Mouse (Mus musculus): Measurements from ENCODE around the gene Fabp3. TPM values are rescaled to one million over a fixed set of nuclear protein-coding genes. Genes with fewer than 3 reads are reported as not detected.

The Fabp3 gene
- total and polyA plus RNA-seq, 3 experiments = 5,566 to 6,657 (median 6,234) TPM

DNA sequence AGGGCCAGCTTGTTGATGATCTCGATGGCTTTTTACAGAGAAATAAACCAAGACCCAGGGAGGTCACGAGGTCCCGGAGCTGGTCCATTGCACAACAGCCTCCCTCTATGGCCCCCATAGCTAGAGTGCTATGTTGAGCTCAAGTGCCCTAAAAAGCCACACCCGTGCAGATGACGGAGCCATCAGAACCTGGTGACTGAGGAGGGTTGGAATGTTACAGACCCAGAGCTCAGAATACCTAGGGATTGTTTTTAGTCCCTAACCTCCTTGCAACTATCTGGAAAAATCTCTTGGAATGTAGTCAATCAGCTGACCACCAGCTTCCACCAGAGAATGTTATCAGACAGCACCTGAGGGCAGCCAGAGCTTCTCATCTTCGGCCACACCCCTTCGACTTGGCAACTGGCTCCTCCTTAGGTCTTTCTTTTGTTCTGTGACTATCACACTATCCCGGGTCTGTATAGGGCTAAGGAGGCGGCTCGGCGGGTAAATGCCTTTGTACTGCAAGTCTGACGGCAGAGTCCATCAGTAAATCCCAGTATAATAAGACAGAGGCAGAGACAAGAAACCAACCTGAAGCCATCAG lies 6.0 kb upstream of the Fabp3 start:
- no peaks in the 10 kb centered on the region for H3K27me3 ChIP-seq (ENCODE audit: control insufficient read depth, insufficient read depth, low read length)
- peaks cover 4% of the 10 kb centered on the region; the same call in 1 of the 2 replicates for H3K4me1 ChIP-seq (ENCODE audit: control insufficient read depth, insufficient read depth, low read length)
- intact Hi-C loops (cut with DNase I) = no loop called here
- H3K9ac ChIP-seq (ENCODE audit: low read depth, low read length) = no peak overlapping the region
- TF ChIP-seq EP300 (IDR thresholded peaks at IDR 0.05; ENCODE audit: insufficient read depth, low read depth, low read length) (no peak), POLR2A (IDR thresholded peaks at IDR 0.05; ENCODE audit: insufficient read depth, low read depth, low read length) (no peak), CTCF (IDR thresholded peaks at IDR 0.05) (no peak)
- no peak overlapping the region for H3K27ac ChIP-seq
- DNase-seq = no peak
- H3K36me3 ChIP-seq (ENCODE audit: control insufficient read depth, insufficient read depth, low read length) = no peaks in the 10 kb centered on the region
- H3K79me2 ChIP-seq (replicated peaks; ENCODE audit: control insufficient read depth, insufficient read depth, low read length) = no peaks in the 10 kb centered on the region
- WGBS = 61% methylated on average over 12 of the region's 12 CpGs
- no peak overlapping the region for H3K4me3 ChIP-seq

DNA sequence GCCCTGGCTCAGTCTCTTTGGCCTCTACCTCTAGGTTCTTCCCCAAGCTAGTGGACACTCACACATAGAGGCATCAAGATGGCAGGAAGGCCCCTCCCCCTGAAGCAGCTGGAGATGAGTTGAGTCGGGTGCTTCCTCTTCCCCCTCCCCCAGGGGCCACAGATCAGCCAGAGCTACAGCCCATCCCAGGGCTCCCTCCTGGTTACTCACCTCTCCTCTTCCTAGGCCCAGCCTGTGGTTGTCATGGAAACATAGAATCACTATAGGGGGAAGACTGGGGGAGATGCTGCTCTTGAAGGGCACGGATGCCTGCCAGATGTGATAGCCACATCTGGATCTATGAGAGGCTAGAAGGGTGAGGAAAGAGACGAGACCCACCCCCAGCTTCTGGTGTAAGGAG lies 3.6 kb upstream of the Fabp3 start:
- TF ChIP-seq CTCF (IDR thresholded peaks at IDR 0.05) (no peak), EP300 (IDR thresholded peaks at IDR 0.05; ENCODE audit: insufficient read depth, low read depth, low read length) (no peak), POLR2A (IDR thresholded peaks at IDR 0.05; ENCODE audit: insufficient read depth, low read depth, low read length) (no peak)
- Histone ChIP-seq H3K9ac (ENCODE audit: low read depth, low read length) (no peak overlapping the region), H3K36me3 (ENCODE audit: control insufficient read depth, insufficient read depth, low read length) (no peaks in the 10 kb centered on the region), H3K27ac (no peak overlapping the region), H3K27me3 (ENCODE audit: control insufficient read depth, insufficient read depth, low read length) (peaks cover 3% of the 10 kb centered on the region; the same call in 1 of the 2 replicates), H3K79me2 (replicated peaks; ENCODE audit: control insufficient read depth, insufficient read depth, low read length) (no peaks in the 10 kb centered on the region; the same call in 1 of the 2 replicates), H3K4me3 (no peak overlapping the region), H3K4me1 (ENCODE audit: control insufficient read depth, insufficient read depth, low read length) (peaks cover 2% of the 10 kb centered on the region; the same call in 1 of the 2 replicates)
- DNase-seq = no peak
- intact Hi-C loops (cut with DNase I) = no loop called here
- 41% methylated on average over 3 of the region's 3 CpGs for WGBS

GRCm38 (mm10) chr4:130306796-130307630 lies 1.4 kb upstream of the Fabp3 start:
- Histone ChIP-seq H3K27ac (peak overlapping the region; percentile 94), H3K4me3 (peak overlapping the region; percentile 45), H3K9ac (ENCODE audit: low read depth, low read length) (peak overlapping the region; percentile 1), H3K79me2 (replicated peaks; ENCODE audit: control insufficient read depth, insufficient read depth, low read length) (no peaks in the 10 kb centered on the region; the same call in 1 of the 2 replicates), H3K36me3 (ENCODE audit: control insufficient read depth, insufficient read depth, low read length) (no peaks in the 10 kb centered on the region), H3K27me3 (ENCODE audit: control insufficient read depth, insufficient read depth, low read length) (peaks cover 3% of the 10 kb centered on the region; the same call in 1 of the 2 replicates), H3K4me1 (ENCODE audit: control insufficient read depth, insufficient read depth, low read length) (no peaks in the 10 kb centered on the region)
- 49% methylated on average over 10 of the region's 10 CpGs for WGBS
- intact Hi-C loops (cut with DNase I) = no loop called here
- peak; percentile 64 to 83 for DNase-seq
- TF ChIP-seq POLR2A (IDR thresholded peaks at IDR 0.05; ENCODE audit: insufficient read depth, low read depth, low read length) = no peak
- TF ChIP-seq CTCF (IDR thresholded peaks at IDR 0.05) = no peak
- TF ChIP-seq EP300 (IDR thresholded peaks at IDR 0.05; ENCODE audit: insufficient read depth, low read depth, low read length) = peak; percentile 36; the same call in 1 of the 2 replicates

DNA sequence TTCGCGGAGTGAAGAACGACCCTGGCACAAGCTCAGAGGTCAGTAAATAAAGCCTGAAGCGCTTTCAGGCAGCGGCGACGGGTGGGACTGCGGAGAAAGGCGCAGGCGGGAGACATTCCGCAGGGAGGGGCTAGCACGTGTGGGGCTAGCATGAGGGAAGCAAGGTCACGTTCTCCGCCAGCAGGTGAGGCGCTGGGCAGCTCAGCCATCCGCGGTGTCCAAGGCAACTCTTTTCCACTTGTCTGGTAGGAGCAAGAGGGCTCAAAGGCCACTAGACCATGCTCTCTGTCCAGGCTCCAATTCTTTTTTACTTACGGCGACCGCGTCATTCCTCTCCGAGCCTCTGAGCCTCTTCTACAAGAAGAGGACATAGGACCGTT lies 554 bp upstream of the Fabp3 start:
- TF ChIP-seq POLR2A (IDR thresholded peaks at IDR 0.05; ENCODE audit: insufficient read depth, low read depth, low read length) (0 out of 2 replicates have a peak, but pooled peaks have one; percentile 15), EP300 (IDR thresholded peaks at IDR 0.05; ENCODE audit: insufficient read depth, low read depth, low read length) (0 out of 2 replicates have a peak, but pooled peaks have one; percentile 46), CTCF (IDR thresholded peaks at IDR 0.05) (peak; percentile 48)
- Histone ChIP-seq H3K36me3 (ENCODE audit: control insufficient read depth, insufficient read depth, low read length) (peaks cover 1% of the 10 kb centered on the region), H3K4me1 (ENCODE audit: control insufficient read depth, insufficient read depth, low read length) (no peaks in the 10 kb centered on the region), H3K27me3 (ENCODE audit: control insufficient read depth, insufficient read depth, low read length) (peaks cover 3% of the 10 kb centered on the region; the same call in 1 of the 2 replicates), H3K9ac (ENCODE audit: low read depth, low read length) (peak overlapping the region; percentile 74), H3K4me3 (peak overlapping the region; percentile 45), H3K27ac (peak overlapping the region; percentile 94), H3K79me2 (replicated peaks; ENCODE audit: control insufficient read depth, insufficient read depth, low read length) (no peaks in the 10 kb centered on the region; the same call in 1 of the 2 replicates)
- intact Hi-C loops (cut with DNase I) = no loop called here
- 2% methylated on average over 23 of the region's 23 CpGs for WGBS
- DNase-seq = peak; percentile 73 to 80

DNA sequence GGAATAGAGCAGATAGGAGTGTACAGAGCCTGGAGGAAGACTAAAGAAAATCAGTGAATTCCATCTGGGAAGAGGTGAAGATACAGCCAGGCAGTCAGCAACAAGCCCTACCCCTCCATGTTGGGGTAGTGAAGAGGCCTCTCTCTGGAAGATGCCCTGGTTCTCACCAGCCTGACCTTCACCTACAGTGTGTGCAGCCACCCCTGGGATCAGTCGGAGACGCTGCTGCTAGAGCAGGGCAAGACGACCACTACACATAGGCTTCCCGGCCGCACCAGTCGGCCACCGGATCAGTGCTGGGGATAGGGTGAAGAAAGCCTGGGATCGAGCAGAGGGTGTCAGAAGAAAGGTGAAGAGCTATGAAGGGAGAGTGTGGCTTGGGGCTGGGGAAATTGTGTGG lies 859 bp downstream of the Fabp3 start:
- peaks cover 7% of the 10 kb centered on the region for H3K36me3 ChIP-seq (ENCODE audit: control insufficient read depth, insufficient read depth, low read length)
- DNase-seq = no peak
- peak overlapping the region; percentile 45 for H3K4me3 ChIP-seq
- H3K27ac ChIP-seq = peak overlapping the region; percentile 94
- H3K27me3 ChIP-seq (ENCODE audit: control insufficient read depth, insufficient read depth, low read length) = peaks cover 3% of the 10 kb centered on the region; the same call in 1 of the 2 replicates
- WGBS = 29% methylated on average over 8 of the region's 8 CpGs
- H3K9ac ChIP-seq (ENCODE audit: low read depth, low read length) = peak overlapping the region; percentile 93
- intact Hi-C loops (cut with DNase I) = no loop called here
- no peaks in the 10 kb centered on the region; the same call in 1 of the 2 replicates for H3K79me2 ChIP-seq (replicated peaks; ENCODE audit: control insufficient read depth, insufficient read depth, low read length)
- TF ChIP-seq EP300 (IDR thresholded peaks at IDR 0.05; ENCODE audit: insufficient read depth, low read depth, low read length) (no peak), POLR2A (IDR thresholded peaks at IDR 0.05; ENCODE audit: insufficient read depth, low read depth, low read length) (peak; percentile 65), CTCF (IDR thresholded peaks at IDR 0.05) (no peak)
- H3K4me1 ChIP-seq (ENCODE audit: control insufficient read depth, insufficient read depth, low read length) = 0 out of 2 replicates have a peak, but pooled peaks cover 1% of the 10 kb centered on the region

Measured in heart, adult 2 months (tissue).